Mouse (Mus musculus): Measurements from ENCODE around the gene Nes. TPM values are rescaled to one million over a fixed set of nuclear protein-coding genes. Genes with fewer than 3 reads are reported as not detected.

Gene Nes
- polyA plus RNA-seq, 1 experiment from 2014 or later: 125 TPM

- Histone ChIP-seq H3K4me1 (peaks cover 67% of the 10 kb centered on the region), H3K4me3 (peak overlapping the region; percentile 68), H3K36me3 (peaks cover 45% of the 10 kb centered on the region), H3K27me3 (ENCODE audit: low read depth, poor library complexity, severe bottlenecking) (peaks cover 9% of the 10 kb centered on the region; the same call in 1 of the 2 replicates), H3K27ac (replicated peaks) (peak overlapping the region; percentile 95), H3K9me3 (replicated peaks) (no peaks in the 10 kb centered on the region)
- 12% methylated on average over 4 of the region's 4 CpGs for WGBS
- peak; percentile 46 for DNase-seq (ENCODE audit: low spot score)
Observed at GRCm38 (mm10) chr3:87944838-87945600, 25.9 kb upstream of the Nes start.

GRCm38 (mm10) chr3:87945781-87946540 lies 24.9 kb upstream of the Nes start:
- H3K9me3 ChIP-seq (replicated peaks): no peaks in the 10 kb centered on the region
- 4% methylated on average over 12 of the region's 12 CpGs for WGBS
- H3K27ac ChIP-seq (replicated peaks): peak overlapping the region; percentile 95
- H3K4me3 ChIP-seq: peak overlapping the region; percentile 68
- H3K4me1 ChIP-seq: peaks cover 77% of the 10 kb centered on the region
- DNase-seq (ENCODE audit: low spot score): peak; percentile 62
- H3K36me3 ChIP-seq: peaks cover 36% of the 10 kb centered on the region
- H3K27me3 ChIP-seq (ENCODE audit: low read depth, poor library complexity, severe bottlenecking): peaks cover 9% of the 10 kb centered on the region; the same call in 1 of the 2 replicates

GRCm38 (mm10) chr3:87946541-87946860 lies 24.4 kb upstream of the Nes start:
- H3K36me3 ChIP-seq: peaks cover 32% of the 10 kb centered on the region
- H3K27me3 ChIP-seq (ENCODE audit: low read depth, poor library complexity, severe bottlenecking): peaks cover 13% of the 10 kb centered on the region; the same call in 1 of the 2 replicates
- 4% methylated on average over 1 of the region's 1 CpGs for WGBS
- DNase-seq (ENCODE audit: low spot score): no peak
- peak overlapping the region; percentile 68 for H3K4me3 ChIP-seq
- H3K4me1 ChIP-seq: peaks cover 82% of the 10 kb centered on the region
- peak overlapping the region; percentile 95 for H3K27ac ChIP-seq (replicated peaks)
- no peaks in the 10 kb centered on the region for H3K9me3 ChIP-seq (replicated peaks)

GRCm38 (mm10) chr3:87947056-87947810 lies 23.6 kb upstream of the Nes start:
- peak overlapping the region; percentile 68 for H3K4me3 ChIP-seq
- peaks cover 32% of the 10 kb centered on the region for H3K36me3 ChIP-seq
- peaks cover 89% of the 10 kb centered on the region for H3K4me1 ChIP-seq
- peaks cover 13% of the 10 kb centered on the region; the same call in 1 of the 2 replicates for H3K27me3 ChIP-seq (ENCODE audit: low read depth, poor library complexity, severe bottlenecking)
- under 1% methylated on average over 26 of the region's 26 CpGs for WGBS
- peak overlapping the region; percentile 95 for H3K27ac ChIP-seq (replicated peaks)
- no peaks in the 10 kb centered on the region for H3K9me3 ChIP-seq (replicated peaks)
- DNase-seq (ENCODE audit: low spot score): peak; percentile 76

- Histone ChIP-seq H3K9me3 (replicated peaks) (no peaks in the 10 kb centered on the region), H3K27ac (replicated peaks) (peak overlapping the region; percentile 95), H3K36me3 (peaks cover 33% of the 10 kb centered on the region), H3K4me3 (peak overlapping the region; percentile 68), H3K27me3 (ENCODE audit: low read depth, poor library complexity, severe bottlenecking) (peaks cover 13% of the 10 kb centered on the region; the same call in 1 of the 2 replicates), H3K4me1 (peaks cover 95% of the 10 kb centered on the region)
- under 1% methylated on average over 17 of the region's 17 CpGs for WGBS
- peak; percentile 90 for DNase-seq (ENCODE audit: low spot score)
Observed at GRCm38 (mm10) chr3:87947811-87948199, 23.1 kb upstream of the Nes start.

- H3K4me3 ChIP-seq: peak within 1 kb of the TSS; percentile 68
- no peaks in the 10 kb centered on the region for H3K9me3 ChIP-seq (replicated peaks)
- H3K4me1 ChIP-seq: peaks cover 100% of the 10 kb centered on the region
- under 1% methylated on average over 35 of the region's 35 CpGs for WGBS
- H3K36me3 ChIP-seq: peaks cover 34% of the 10 kb centered on the region
- peak; percentile 81 for DNase-seq (ENCODE audit: low spot score)
- peaks cover 18% of the 10 kb centered on the region for H3K27me3 ChIP-seq (ENCODE audit: low read depth, poor library complexity, severe bottlenecking)
- H3K27ac ChIP-seq (replicated peaks): peak within 1 kb of the TSS; percentile 95
Observed at GRCm38 (mm10) chr3:87948378-87949265, 22.3 kb upstream of the Nes start, which contains the start of gene Crabp2. Gene Crabp2, plus strand, starts transcription at chr3:87948666.

GRCm38 (mm10) chr3:87949266-87949954 lies 21.5 kb upstream of the Nes start:
- DNase-seq (ENCODE audit: low spot score): peak; percentile 41
- H3K9me3 ChIP-seq (replicated peaks): no peaks in the 10 kb centered on the region
- H3K27me3 ChIP-seq (ENCODE audit: low read depth, poor library complexity, severe bottlenecking): peaks cover 18% of the 10 kb centered on the region
- H3K4me1 ChIP-seq: peaks cover 92% of the 10 kb centered on the region
- WGBS: under 1% methylated on average over 16 of the region's 16 CpGs
- H3K36me3 ChIP-seq: peaks cover 38% of the 10 kb centered on the region
- H3K27ac ChIP-seq (replicated peaks): peak overlapping the region; percentile 95
- peak overlapping the region; percentile 68 for H3K4me3 ChIP-seq

GRCm38 (mm10) chr3:87949955-87950515 lies 20.8 kb upstream of the Nes start:
- no peaks in the 10 kb centered on the region for H3K9me3 ChIP-seq (replicated peaks)
- H3K36me3 ChIP-seq: peaks cover 38% of the 10 kb centered on the region
- H3K4me1 ChIP-seq: peaks cover 86% of the 10 kb centered on the region
- peak; percentile 66 for DNase-seq (ENCODE audit: low spot score)
- H3K27me3 ChIP-seq (ENCODE audit: low read depth, poor library complexity, severe bottlenecking): peaks cover 18% of the 10 kb centered on the region
- peak overlapping the region; percentile 95 for H3K27ac ChIP-seq (replicated peaks)
- WGBS: under 1% methylated on average over 13 of the region's 13 CpGs
- H3K4me3 ChIP-seq: peak overlapping the region; percentile 68

GRCm38 (mm10) chr3:87951946-87952345 lies 18.9 kb upstream of the Nes start:
- Histone ChIP-seq H3K4me1 (peaks cover 73% of the 10 kb centered on the region), H3K4me3 (peak overlapping the region; percentile 68), H3K27me3 (ENCODE audit: low read depth, poor library complexity, severe bottlenecking) (peaks cover 18% of the 10 kb centered on the region), H3K9me3 (replicated peaks) (no peaks in the 10 kb centered on the region), H3K27ac (replicated peaks) (peak overlapping the region; percentile 95), H3K36me3 (peaks cover 41% of the 10 kb centered on the region)
- DNase-seq (ENCODE audit: low spot score): no peak
- 17% methylated on average over 12 of the region's 12 CpGs for WGBS

- H3K27me3 ChIP-seq (ENCODE audit: low read depth, poor library complexity, severe bottlenecking): peaks cover 18% of the 10 kb centered on the region
- peaks cover 72% of the 10 kb centered on the region for H3K4me1 ChIP-seq
- WGBS: 2% methylated on average over 5 of the region's 5 CpGs
- H3K4me3 ChIP-seq: peak overlapping the region; percentile 68
- H3K9me3 ChIP-seq (replicated peaks): no peaks in the 10 kb centered on the region
- peaks cover 41% of the 10 kb centered on the region for H3K36me3 ChIP-seq
- DNase-seq (ENCODE audit: low spot score): peak; percentile 47
- peak overlapping the region; percentile 95 for H3K27ac ChIP-seq (replicated peaks)
Observed at GRCm38 (mm10) chr3:87952440-87952839, 18.4 kb upstream of the Nes start.

- Histone ChIP-seq H3K4me3 (peak overlapping the region; percentile 18; the same call in 1 of the 2 replicates), H3K9me3 (replicated peaks) (no peaks in the 10 kb centered on the region), H3K27ac (replicated peaks) (peak overlapping the region; percentile 95), H3K36me3 (peaks cover 23% of the 10 kb centered on the region), H3K4me1 (peaks cover 64% of the 10 kb centered on the region), H3K27me3 (ENCODE audit: low read depth, poor library complexity, severe bottlenecking) (peaks cover 3% of the 10 kb centered on the region; the same call in 1 of the 2 replicates)
- whole genome bisulfite sequencing: 0% methylated on average over 1 of the region's 1 CpGs
- peak; percentile 54 for DNase-seq (ENCODE audit: low spot score)
Observed at GRCm38 (mm10) chr3:87958056-87958455, 12.8 kb upstream of the Nes start.

Data from midbrain, embryonic 10.5 days (tissue).